Mouse (Mus musculus): ENCODE measurements around the gene Pars2. TPM values are rescaled to one million over a fixed set of nuclear protein-coding genes. Genes with fewer than 3 reads are reported as not detected.

Pars2 gene
- polyA plus RNA-seq, 1 experiment from 2014 or later = 14.3 TPM

DNA sequence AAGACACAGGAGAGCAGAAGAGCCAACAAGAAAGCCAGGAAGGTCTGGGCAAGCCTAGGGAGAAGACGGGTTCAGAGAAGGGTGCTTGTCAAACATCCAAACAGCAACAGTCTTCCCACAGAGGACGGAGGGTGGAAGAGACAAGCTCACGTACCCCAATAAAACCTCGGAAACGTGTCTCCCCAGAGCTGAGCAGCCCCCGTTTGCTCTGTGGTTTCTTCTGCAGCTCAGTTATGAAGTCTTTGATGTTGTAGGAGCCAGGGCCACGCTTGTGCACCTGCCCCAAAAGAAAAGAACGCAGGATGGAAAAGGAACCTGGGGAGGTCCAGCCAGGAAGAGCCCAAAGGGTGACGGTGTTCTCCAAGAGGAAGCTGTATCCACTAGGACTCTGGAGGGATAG, 36.0 kb upstream of the Pars2 start:
- Histone ChIP-seq H3K27ac (ENCODE audit: low read depth) (no peak overlapping the region), H3K4me2 (no peak overlapping the region), H3K4me1 (ENCODE audit: insufficient read depth) (no peaks in the 10 kb centered on the region), H3K27me3 (ENCODE audit: insufficient read depth, low read length) (no peaks in the 10 kb centered on the region), H3K9ac (no peak overlapping the region), H3K36me3 (ENCODE audit: insufficient read depth) (no peaks in the 10 kb centered on the region), H3K9me3 (ENCODE audit: low read depth, low read length) (no peaks in the 10 kb centered on the region), H3K4me3 (ENCODE audit: low read depth, low read length) (no peak overlapping the region)
- ATAC-seq (ENCODE audit: insufficient read depth) = no peak
- WGBS = 72% methylated on average over 9 of the region's 9 CpGs
- TF ChIP-seq CTCF (IDR thresholded peaks at IDR 0.05; ENCODE audit: low read depth) = no peak
- no peak for DNase-seq

DNA sequence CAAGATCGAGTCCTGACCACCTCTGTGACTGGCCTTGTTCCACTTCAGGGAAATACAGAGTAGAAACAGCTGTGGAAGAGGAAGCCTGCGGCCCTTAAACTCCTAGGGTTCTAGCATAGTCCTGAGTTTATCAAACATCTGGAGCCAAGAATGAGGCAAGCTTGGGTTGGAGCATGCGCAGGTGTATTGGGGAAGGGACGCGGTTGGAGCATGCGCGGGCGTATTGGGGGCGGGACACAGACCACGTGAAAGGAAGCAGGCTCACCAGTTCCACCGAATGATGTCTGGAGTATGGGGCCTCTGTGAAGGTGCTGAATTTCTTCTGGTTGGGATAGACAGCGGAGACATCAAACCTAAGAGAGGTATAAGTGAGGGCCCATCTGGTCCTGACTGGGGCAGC, 35.2 kb upstream of the Pars2 start:
- Histone ChIP-seq H3K4me2 (no peak overlapping the region), H3K4me1 (ENCODE audit: insufficient read depth) (no peaks in the 10 kb centered on the region), H3K9me3 (ENCODE audit: low read depth, low read length) (no peaks in the 10 kb centered on the region), H3K27ac (ENCODE audit: low read depth) (no peak overlapping the region), H3K9ac (no peak overlapping the region), H3K36me3 (ENCODE audit: insufficient read depth) (no peaks in the 10 kb centered on the region), H3K4me3 (ENCODE audit: low read depth, low read length) (no peak overlapping the region), H3K27me3 (ENCODE audit: insufficient read depth, low read length) (no peaks in the 10 kb centered on the region)
- no peak for DNase-seq
- WGBS = 72% methylated on average over 12 of the region's 12 CpGs
- no peak for TF ChIP-seq CTCF (IDR thresholded peaks at IDR 0.05; ENCODE audit: low read depth)
- ATAC-seq (ENCODE audit: insufficient read depth) = no peak

DNA sequence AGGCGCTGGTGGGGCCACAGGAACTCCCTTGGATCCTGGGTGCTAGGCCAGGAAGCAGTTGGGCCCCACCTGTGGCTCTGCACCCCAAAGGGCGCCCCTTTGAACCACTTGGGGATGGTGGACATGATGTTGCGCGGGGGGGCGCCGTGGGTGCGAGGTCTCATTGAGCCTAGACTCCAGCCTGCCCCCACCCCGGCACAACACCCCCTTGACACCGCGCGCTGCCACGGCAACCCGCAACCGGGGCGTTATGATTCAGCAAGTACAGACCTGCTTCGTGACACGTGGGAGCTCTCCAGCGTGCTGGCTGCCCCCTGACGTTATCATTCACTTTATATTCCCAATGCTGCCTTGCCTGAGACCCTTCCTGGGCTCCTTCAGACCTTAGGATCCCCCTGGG, 33.8 kb upstream of the Pars2 start, which contains the start of gene Lexm:
Gene Lexm (minus strand): TSS at position 186 of the 400 bp plus-strand sequence.
- H3K27me3 ChIP-seq (ENCODE audit: insufficient read depth, low read length) = peaks cover 7% of the 10 kb centered on the region
- TF ChIP-seq CTCF (IDR thresholded peaks at IDR 0.05; ENCODE audit: low read depth) = no peak
- H3K36me3 ChIP-seq (ENCODE audit: insufficient read depth) = no peaks in the 10 kb centered on the region
- H3K9me3 ChIP-seq (ENCODE audit: low read depth, low read length) = no peaks in the 10 kb centered on the region
- H3K9ac ChIP-seq = no peak within 1 kb of the TSS
- ATAC-seq (ENCODE audit: insufficient read depth) = no peak
- no peak within 1 kb of the TSS for H3K27ac ChIP-seq (ENCODE audit: low read depth)
- peak; percentile 37 for DNase-seq
- no peaks in the 10 kb centered on the region for H3K4me1 ChIP-seq (ENCODE audit: insufficient read depth)
- 1% methylated on average over 18 of the region's 19 CpGs for WGBS
- peak within 1 kb of the TSS; percentile 40; the same call in 1 of the 2 replicates for H3K4me2 ChIP-seq
- no peak within 1 kb of the TSS for H3K4me3 ChIP-seq (ENCODE audit: low read depth, low read length)

DNA sequence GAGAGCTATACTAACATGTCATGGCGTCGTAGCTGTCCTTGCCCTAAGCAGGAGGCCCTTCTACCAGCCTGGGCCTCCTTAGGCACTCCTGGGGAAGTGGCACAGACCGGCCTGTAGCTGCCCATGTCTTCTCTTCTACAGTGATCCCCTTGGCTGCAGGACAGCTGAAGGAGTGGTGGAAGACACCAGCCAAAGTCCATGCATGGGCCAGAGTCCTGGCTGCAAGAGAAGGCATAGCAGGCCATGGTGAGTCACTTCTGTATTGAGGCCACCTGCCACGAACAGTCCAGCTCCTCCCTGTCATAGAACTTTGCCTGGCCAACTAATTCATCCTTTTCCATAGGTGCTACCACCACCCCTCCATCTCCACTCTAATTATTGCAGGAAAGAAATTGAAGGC, 32.0 kb upstream of the Pars2 start:
- ATAC-seq (ENCODE audit: insufficient read depth) (no peak), DNase-seq (no peak)
- no peak overlapping the region for H3K4me2 ChIP-seq
- H3K36me3 ChIP-seq (ENCODE audit: insufficient read depth) = no peaks in the 10 kb centered on the region
- H3K27me3 ChIP-seq (ENCODE audit: insufficient read depth, low read length) = peaks cover 25% of the 10 kb centered on the region
- no peaks in the 10 kb centered on the region for H3K9me3 ChIP-seq (ENCODE audit: low read depth, low read length)
- WGBS = 80% methylated on average over 4 of the region's 4 CpGs
- H3K27ac ChIP-seq (ENCODE audit: low read depth) = no peak overlapping the region
- no peak overlapping the region for H3K4me3 ChIP-seq (ENCODE audit: low read depth, low read length)
- TF ChIP-seq CTCF (IDR thresholded peaks at IDR 0.05; ENCODE audit: low read depth) = no peak
- no peaks in the 10 kb centered on the region for H3K4me1 ChIP-seq (ENCODE audit: insufficient read depth)
- no peak overlapping the region for H3K9ac ChIP-seq

DNA sequence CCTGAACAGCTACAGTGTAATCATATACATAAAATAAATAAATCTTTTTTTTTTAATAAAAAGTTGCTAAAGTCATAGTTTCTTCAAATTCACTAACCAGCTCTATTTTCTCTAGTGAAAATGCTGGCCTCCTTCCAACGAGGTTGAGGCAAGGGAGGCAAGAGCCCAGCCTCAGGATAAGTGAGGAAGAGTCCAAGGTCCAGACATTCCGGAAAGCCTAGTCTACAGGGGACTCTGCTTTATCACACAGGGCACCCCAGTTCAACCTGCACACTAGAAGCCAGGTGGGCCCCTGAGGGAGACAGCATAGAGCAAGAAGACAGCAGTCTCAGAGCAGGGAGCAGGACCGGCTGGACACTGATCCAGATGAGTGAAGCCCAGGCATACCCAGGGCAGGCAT, 29.4 kb upstream of the Pars2 start:
- Histone ChIP-seq H3K27ac (ENCODE audit: low read depth) (no peak overlapping the region), H3K4me2 (no peak overlapping the region), H3K4me3 (ENCODE audit: low read depth, low read length) (no peak overlapping the region), H3K36me3 (ENCODE audit: insufficient read depth) (no peaks in the 10 kb centered on the region), H3K9ac (no peak overlapping the region), H3K9me3 (ENCODE audit: low read depth, low read length) (no peaks in the 10 kb centered on the region), H3K4me1 (ENCODE audit: insufficient read depth) (no peaks in the 10 kb centered on the region), H3K27me3 (ENCODE audit: insufficient read depth, low read length) (peaks cover 40% of the 10 kb centered on the region)
- no peak for ATAC-seq (ENCODE audit: insufficient read depth)
- 54% methylated on average over 3 of the region's 3 CpGs for WGBS
- no peak for DNase-seq
- TF ChIP-seq CTCF (IDR thresholded peaks at IDR 0.05; ENCODE audit: low read depth) = no peak

DNA sequence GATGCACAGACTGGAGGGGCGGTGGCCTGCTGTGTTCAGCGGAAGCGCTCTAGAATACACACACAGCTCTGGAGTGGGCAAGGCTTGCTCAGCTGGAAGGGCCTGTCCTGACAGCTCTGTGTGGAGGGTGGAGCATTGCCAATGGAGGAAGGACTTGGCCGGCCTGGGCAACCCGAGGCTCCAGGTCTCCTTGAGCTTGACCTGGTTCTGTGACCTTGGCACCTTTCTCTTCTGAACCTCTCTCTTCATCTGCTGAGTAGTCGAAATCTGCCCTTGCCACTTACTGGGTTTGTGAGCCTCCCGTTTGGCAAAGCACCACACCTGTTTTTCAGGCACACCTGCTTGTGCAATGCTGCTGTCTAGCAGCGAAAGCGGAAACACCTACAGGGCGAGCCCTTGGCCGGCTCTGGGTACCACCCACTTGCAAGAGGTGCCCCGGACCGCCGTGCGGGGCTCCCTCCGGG, 28.8 kb upstream of the Pars2 start, which contains the start of gene Ttc22:
Gene Ttc22 (plus strand): TSS at position 403 of the 464 bp plus-strand sequence.
- TF ChIP-seq CTCF (IDR thresholded peaks at IDR 0.05; ENCODE audit: low read depth) = no peak
- Histone ChIP-seq H3K9me3 (ENCODE audit: low read depth, low read length) (no peaks in the 10 kb centered on the region), H3K4me3 (ENCODE audit: low read depth, low read length) (peak within 1 kb of the TSS; percentile 11; the same call in 1 of the 2 replicates), H3K4me1 (ENCODE audit: insufficient read depth) (no peaks in the 10 kb centered on the region), H3K36me3 (ENCODE audit: insufficient read depth) (no peaks in the 10 kb centered on the region), H3K27ac (ENCODE audit: low read depth) (no peak within 1 kb of the TSS), H3K9ac (no peak within 1 kb of the TSS), H3K27me3 (ENCODE audit: insufficient read depth, low read length) (peaks cover 41% of the 10 kb centered on the region), H3K4me2 (peak within 1 kb of the TSS; percentile 45)
- 12% methylated on average over 16 of the region's 16 CpGs for WGBS
- DNase-seq (peak; percentile 42), ATAC-seq (ENCODE audit: insufficient read depth) (peak; percentile 49; the same call in 1 of the 2 replicates)

DNA sequence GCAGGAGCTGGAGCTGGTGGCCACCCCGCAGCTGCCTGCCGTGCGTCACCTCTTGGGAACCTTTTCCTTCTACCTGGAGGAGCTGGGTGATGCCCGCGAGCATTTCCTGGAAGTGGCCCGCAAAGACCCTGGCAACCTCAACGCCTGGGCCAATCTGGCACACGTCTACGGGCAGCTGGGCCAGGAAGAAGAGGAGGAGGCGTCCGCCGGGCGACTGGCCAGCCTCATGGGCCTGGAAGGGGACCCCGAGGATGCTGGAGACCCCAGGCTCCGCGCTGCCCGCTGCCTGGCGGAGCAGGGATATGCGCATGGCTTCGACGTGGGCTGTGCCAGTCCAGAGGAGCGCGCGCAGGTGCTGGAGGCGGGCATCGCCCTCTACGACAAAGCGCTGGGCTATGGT, 28.2 kb upstream of the Pars2 start:
- no peak for TF ChIP-seq CTCF (IDR thresholded peaks at IDR 0.05; ENCODE audit: low read depth)
- no peak overlapping the region for H3K9ac ChIP-seq
- H3K4me2 ChIP-seq = peak overlapping the region; percentile 45
- H3K4me1 ChIP-seq (ENCODE audit: insufficient read depth) = no peaks in the 10 kb centered on the region
- no peak for ATAC-seq (ENCODE audit: insufficient read depth)
- H3K9me3 ChIP-seq (ENCODE audit: low read depth, low read length) = no peaks in the 10 kb centered on the region
- no peak overlapping the region for H3K27ac ChIP-seq (ENCODE audit: low read depth)
- DNase-seq = no peak
- peak overlapping the region; percentile 11; the same call in 1 of the 2 replicates for H3K4me3 ChIP-seq (ENCODE audit: low read depth, low read length)
- no peaks in the 10 kb centered on the region for H3K36me3 ChIP-seq (ENCODE audit: insufficient read depth)
- H3K27me3 ChIP-seq (ENCODE audit: insufficient read depth, low read length) = peaks cover 41% of the 10 kb centered on the region
- 27% methylated on average over 28 of the region's 28 CpGs for WGBS

Measured in lung, embryonic 14.5 days (tissue).